Mouse (Mus musculus): ENCODE measurements around the gene Hoxb9. TPM values are rescaled to one million over a fixed set of nuclear protein-coding genes. Genes with fewer than 3 reads are reported as not detected.

The Hoxb9 gene
- polyA plus RNA-seq, 1 experiment from 2014 or later, result 22.4 TPM

GRCm38 (mm10) chr11:96263636-96264389, 7.4 kb upstream of the Hoxb9 start:
- DNase-seq (ENCODE audit: low spot score), result no peak
- no peak overlapping the region for H3K4me3 ChIP-seq (replicated peaks; ENCODE audit: low read length)
- H3K27ac ChIP-seq, result no peak overlapping the region
- WGBS, result under 1% methylated on average over 33 of the region's 33 CpGs
- H3K9ac ChIP-seq, result no peak overlapping the region
- H3K4me1 ChIP-seq (replicated peaks; ENCODE audit: control insufficient read depth, insufficient read depth, low read length), result no peaks in the 10 kb centered on the region
- H3K9me3 ChIP-seq (ENCODE audit: control insufficient read depth, low read length), result no peaks in the 10 kb centered on the region
- no peaks in the 10 kb centered on the region for H3K36me3 ChIP-seq (replicated peaks; ENCODE audit: control insufficient read depth, insufficient read depth)
- no peak overlapping the region for H3K4me2 ChIP-seq (replicated peaks)
- no peak for ATAC-seq (ENCODE audit: low FRiP score)
- peaks cover 100% of the 10 kb centered on the region for H3K27me3 ChIP-seq (ENCODE audit: control insufficient read depth, insufficient read depth, low read length)

- Histone ChIP-seq H3K9ac (no peak overlapping the region), H3K27me3 (ENCODE audit: control insufficient read depth, insufficient read depth, low read length) (peaks cover 100% of the 10 kb centered on the region), H3K4me1 (replicated peaks; ENCODE audit: control insufficient read depth, insufficient read depth, low read length) (no peaks in the 10 kb centered on the region), H3K9me3 (ENCODE audit: control insufficient read depth, low read length) (no peaks in the 10 kb centered on the region), H3K36me3 (replicated peaks; ENCODE audit: control insufficient read depth, insufficient read depth) (no peaks in the 10 kb centered on the region), H3K4me3 (replicated peaks; ENCODE audit: low read length) (no peak overlapping the region), H3K4me2 (replicated peaks) (no peak overlapping the region), H3K27ac (no peak overlapping the region)
- no peak for ATAC-seq (ENCODE audit: low FRiP score)
- WGBS, result 2% methylated on average over 8 of the region's 8 CpGs
- no peak for DNase-seq (ENCODE audit: low spot score)
Measured at GRCm38 (mm10) chr11:96264390-96265020, 6.8 kb upstream of the Hoxb9 start.

GRCm38 (mm10) chr11:96265954-96266353, 5.3 kb upstream of the Hoxb9 start:
- H3K4me2 ChIP-seq (replicated peaks), result no peak overlapping the region
- no peaks in the 10 kb centered on the region for H3K9me3 ChIP-seq (ENCODE audit: control insufficient read depth, low read length)
- peaks cover 100% of the 10 kb centered on the region for H3K27me3 ChIP-seq (ENCODE audit: control insufficient read depth, insufficient read depth, low read length)
- H3K4me3 ChIP-seq (replicated peaks; ENCODE audit: low read length), result no peak overlapping the region
- DNase-seq (ENCODE audit: low spot score) (no peak), ATAC-seq (ENCODE audit: low FRiP score) (no peak)
- no peak overlapping the region for H3K27ac ChIP-seq
- WGBS, result 3% methylated on average over 7 of the region's 7 CpGs
- no peak overlapping the region for H3K9ac ChIP-seq
- H3K36me3 ChIP-seq (replicated peaks; ENCODE audit: control insufficient read depth, insufficient read depth), result no peaks in the 10 kb centered on the region
- no peaks in the 10 kb centered on the region for H3K4me1 ChIP-seq (replicated peaks; ENCODE audit: control insufficient read depth, insufficient read depth, low read length)

- H3K36me3 ChIP-seq (replicated peaks; ENCODE audit: control insufficient read depth, insufficient read depth), result no peaks in the 10 kb centered on the region
- 11% methylated on average over 7 of the region's 7 CpGs for WGBS
- H3K4me3 ChIP-seq (replicated peaks; ENCODE audit: low read length), result no peak overlapping the region
- H3K27me3 ChIP-seq (ENCODE audit: control insufficient read depth, insufficient read depth, low read length), result peaks cover 100% of the 10 kb centered on the region
- no peak overlapping the region for H3K9ac ChIP-seq
- ATAC-seq (ENCODE audit: low FRiP score) (no peak), DNase-seq (ENCODE audit: low spot score) (no peak)
- H3K4me2 ChIP-seq (replicated peaks), result no peak overlapping the region
- H3K27ac ChIP-seq, result no peak overlapping the region
- H3K9me3 ChIP-seq (ENCODE audit: control insufficient read depth, low read length), result no peaks in the 10 kb centered on the region
- no peaks in the 10 kb centered on the region for H3K4me1 ChIP-seq (replicated peaks; ENCODE audit: control insufficient read depth, insufficient read depth, low read length)
Measured at GRCm38 (mm10) chr11:96267021-96267920, 4.0 kb upstream of the Hoxb9 start.

GRCm38 (mm10) chr11:96268031-96268745, 3.1 kb upstream of the Hoxb9 start:
- Histone ChIP-seq H3K4me3 (replicated peaks; ENCODE audit: low read length) (no peak overlapping the region), H3K36me3 (replicated peaks; ENCODE audit: control insufficient read depth, insufficient read depth) (no peaks in the 10 kb centered on the region), H3K4me1 (replicated peaks; ENCODE audit: control insufficient read depth, insufficient read depth, low read length) (no peaks in the 10 kb centered on the region), H3K9me3 (ENCODE audit: control insufficient read depth, low read length) (no peaks in the 10 kb centered on the region), H3K4me2 (replicated peaks) (no peak overlapping the region), H3K27me3 (ENCODE audit: control insufficient read depth, insufficient read depth, low read length) (peaks cover 100% of the 10 kb centered on the region), H3K9ac (no peak overlapping the region), H3K27ac (no peak overlapping the region)
- WGBS, result 0% methylated on average over 1 of the region's 1 CpGs
- DNase-seq (ENCODE audit: low spot score), result no peak
- no peak for ATAC-seq (ENCODE audit: low FRiP score)

GRCm38 (mm10) chr11:96269869-96270268, 1.4 kb upstream of the Hoxb9 start:
- no peaks in the 10 kb centered on the region for H3K36me3 ChIP-seq (replicated peaks; ENCODE audit: control insufficient read depth, insufficient read depth)
- H3K4me3 ChIP-seq (replicated peaks; ENCODE audit: low read length), result no peak overlapping the region
- H3K4me2 ChIP-seq (replicated peaks), result no peak overlapping the region
- peaks cover 100% of the 10 kb centered on the region for H3K27me3 ChIP-seq (ENCODE audit: control insufficient read depth, insufficient read depth, low read length)
- under 1% methylated on average over 19 of the region's 19 CpGs for whole genome bisulfite sequencing
- H3K9ac ChIP-seq, result no peak overlapping the region
- DNase-seq (ENCODE audit: low spot score) (no peak), ATAC-seq (ENCODE audit: low FRiP score) (no peak)
- no peaks in the 10 kb centered on the region for H3K9me3 ChIP-seq (ENCODE audit: control insufficient read depth, low read length)
- H3K27ac ChIP-seq, result no peak overlapping the region
- H3K4me1 ChIP-seq (replicated peaks; ENCODE audit: control insufficient read depth, insufficient read depth, low read length), result no peaks in the 10 kb centered on the region

GRCm38 (mm10) chr11:96271541-96272011, 319 bp downstream of the Hoxb9 start:
- ATAC-seq (ENCODE audit: low FRiP score) (no peak), DNase-seq (ENCODE audit: low spot score) (no peak)
- Histone ChIP-seq H3K36me3 (replicated peaks; ENCODE audit: control insufficient read depth, insufficient read depth) (no peaks in the 10 kb centered on the region), H3K27ac (no peak overlapping the region), H3K4me3 (replicated peaks; ENCODE audit: low read length) (peak overlapping the region; percentile 23), H3K9ac (no peak overlapping the region), H3K9me3 (ENCODE audit: control insufficient read depth, low read length) (no peaks in the 10 kb centered on the region), H3K4me2 (replicated peaks) (peak overlapping the region; percentile 8), H3K4me1 (replicated peaks; ENCODE audit: control insufficient read depth, insufficient read depth, low read length) (no peaks in the 10 kb centered on the region), H3K27me3 (ENCODE audit: control insufficient read depth, insufficient read depth, low read length) (peaks cover 100% of the 10 kb centered on the region)
- under 1% methylated on average over 51 of the region's 52 CpGs for WGBS

- no peak for DNase-seq (ENCODE audit: low spot score)
- ATAC-seq (ENCODE audit: low FRiP score), result no peak
- peak overlapping the region; percentile 23 for H3K4me3 ChIP-seq (replicated peaks; ENCODE audit: low read length)
- no peak overlapping the region for H3K9ac ChIP-seq
- under 1% methylated on average over 56 of the region's 58 CpGs for WGBS
- H3K4me2 ChIP-seq (replicated peaks), result peak overlapping the region; percentile 8
- H3K9me3 ChIP-seq (ENCODE audit: control insufficient read depth, low read length), result no peaks in the 10 kb centered on the region
- H3K27ac ChIP-seq, result no peak overlapping the region
- H3K36me3 ChIP-seq (replicated peaks; ENCODE audit: control insufficient read depth, insufficient read depth), result no peaks in the 10 kb centered on the region
- no peaks in the 10 kb centered on the region for H3K4me1 ChIP-seq (replicated peaks; ENCODE audit: control insufficient read depth, insufficient read depth, low read length)
- peaks cover 100% of the 10 kb centered on the region for H3K27me3 ChIP-seq (ENCODE audit: control insufficient read depth, insufficient read depth, low read length)
Measured at GRCm38 (mm10) chr11:96272024-96272921, 1.0 kb downstream of the Hoxb9 start.
